ENCODE assay signal across 25 mouse cellular contexts in genomic region chr17:34270230-34270629, GRCm38 (mm10).
"Had no signal": no experiment of that assay in that cellular context is flagged by ENCODE, and none has a peak within 500 bp of the region (broad histone marks: within the 10 kb centered on the region; RNA-seq: fewer than 3 reads in every experiment).

No protein-coding gene starts in this region.

- H3K36me3 ChIP-seq: heart, embryonic 10.5 days; heart, embryonic 12.5 days; heart, embryonic 13.5 days; heart, embryonic 15.5 days; hindbrain, embryonic 10.5 days; hindbrain, embryonic 12.5 days; hindbrain, embryonic 13.5 days; hindbrain, embryonic 15.5 days; intestine, embryonic 15.5 days; kidney, embryonic 15.5 days had no signal

- DNase-seq: heart, postnatal 10 days; heart, postnatal 14 days; heart, postnatal 36 days; heart, postnatal 4 days; kidney, adult 11 months; kidney, adult 18-20 months; kidney, adult 2 months; kidney, adult 8-10 months; kidney, adult 9 months; kidney, postnatal 10 days; kidney, postnatal 14 days; kidney, postnatal 36 days; kidney, postnatal 4 days; layer of hippocampus, adult 9-11 months; layer of hippocampus, postnatal 36 days had no signal
